Mouse (Mus musculus) natural killer cell, adult 2 months (primary cell): ENCODE data around the gene Etv6.

Source experiments
- DNase-seq, 2 experiments: peaks; one replicate each; pipeline ENCODE4 v3.0.0; 2022; ENCODE audit warnings: low spot score in 2 of 2

Gene Etv6

DNA sequence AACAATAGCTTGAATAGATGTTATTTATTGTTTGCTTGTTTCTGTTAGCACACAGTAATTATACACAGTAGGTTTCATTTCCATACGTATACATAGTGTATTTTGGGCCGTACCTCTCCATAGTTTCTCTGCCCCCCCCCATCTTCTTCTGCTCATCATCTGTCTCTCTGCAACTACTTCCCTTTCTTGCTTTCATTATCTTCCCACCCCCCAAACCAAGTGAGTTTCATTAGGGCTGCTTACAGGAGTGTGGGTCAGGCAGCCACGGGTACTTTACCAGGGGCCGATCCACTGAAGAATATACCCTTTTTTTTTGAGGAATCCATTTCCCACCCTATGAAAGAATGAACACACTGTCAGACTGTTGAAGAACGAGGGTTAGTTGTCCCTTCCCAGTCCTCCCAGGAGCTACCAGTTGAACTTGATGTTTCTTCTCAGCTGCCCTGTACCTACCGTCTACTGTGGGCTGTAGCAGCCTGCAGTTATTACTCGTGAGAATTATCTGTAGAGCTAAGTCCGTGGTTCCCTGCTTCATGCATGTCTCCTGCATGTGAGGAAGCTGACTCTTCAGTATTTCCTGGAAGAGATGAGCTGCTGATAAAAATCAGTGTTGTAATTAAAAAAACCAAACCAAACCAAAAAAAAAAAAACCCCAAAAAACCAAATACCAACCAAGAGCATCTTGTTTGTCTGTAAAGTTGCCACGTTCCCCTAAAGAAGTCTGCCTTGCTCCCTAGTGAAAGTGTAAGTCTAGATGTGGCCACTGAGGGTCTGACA lies 9.8 kb downstream of the Etv6 start:
- DNase-seq, result no peak

DNA sequence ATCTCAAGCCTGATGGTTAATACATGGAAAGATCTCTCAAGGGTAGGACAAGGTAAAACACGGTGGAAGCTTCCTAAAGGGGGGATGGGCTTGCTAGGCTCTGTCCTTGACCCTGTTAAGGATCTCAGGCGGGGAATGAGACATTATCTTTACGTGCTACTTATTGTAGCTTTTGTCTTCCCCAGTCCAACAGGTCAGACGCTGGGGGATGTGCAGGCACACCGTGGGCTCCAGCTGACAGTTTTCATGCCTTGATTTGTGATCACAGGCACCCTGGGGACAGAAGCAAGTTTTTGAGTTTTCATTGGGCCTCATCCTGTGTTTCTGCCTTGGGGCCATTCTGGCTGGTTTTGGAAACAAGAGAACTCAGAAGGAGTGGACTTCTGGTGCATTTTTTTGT lies 10.6 kb downstream of the Etv6 start:
- DNase-seq, result no peak

DNA sequence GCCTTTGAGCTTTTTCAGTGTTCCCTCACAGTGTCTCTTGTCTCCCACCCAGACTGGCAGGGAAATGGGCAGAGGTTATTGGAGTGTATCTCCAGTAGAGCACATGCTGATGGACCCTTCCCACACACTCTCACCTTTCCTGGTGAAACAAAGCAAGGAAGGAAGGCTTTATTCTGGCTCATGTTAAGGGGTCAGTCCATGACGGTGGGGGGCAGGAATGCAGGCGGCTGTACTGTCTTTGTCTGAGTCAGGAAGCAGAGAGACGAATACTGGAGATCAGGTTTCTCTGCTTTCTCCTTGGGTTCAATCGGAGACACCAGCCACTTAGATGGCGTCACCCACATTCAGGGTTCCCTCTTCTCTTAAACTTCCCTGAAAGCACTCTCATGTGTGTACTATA lies 11.7 kb downstream of the Etv6 start:
- DNase-seq, result no peak

DNA sequence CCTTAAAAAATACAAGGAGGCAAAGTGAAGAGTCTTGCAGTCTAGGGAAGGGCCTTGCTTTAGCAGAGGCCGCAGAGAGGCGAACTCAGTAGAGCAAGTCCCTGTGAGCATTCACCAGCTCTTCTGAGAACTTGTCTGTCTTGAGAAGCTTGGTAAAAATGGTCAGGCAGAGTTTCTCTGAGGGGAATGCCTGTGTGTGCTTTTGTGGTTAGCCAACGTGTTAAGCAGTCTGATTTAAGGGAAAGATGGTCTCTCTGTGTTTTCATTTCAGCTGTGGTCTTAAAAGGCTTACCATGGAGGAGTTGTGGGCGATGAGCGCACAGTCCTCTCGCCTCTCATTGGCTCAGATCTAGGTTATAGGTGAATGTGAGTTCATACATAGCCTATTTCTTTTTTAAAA lies 12.5 kb downstream of the Etv6 start:
- DNase-seq, result peak in 1 of 2 experiments; percentile 44

DNA sequence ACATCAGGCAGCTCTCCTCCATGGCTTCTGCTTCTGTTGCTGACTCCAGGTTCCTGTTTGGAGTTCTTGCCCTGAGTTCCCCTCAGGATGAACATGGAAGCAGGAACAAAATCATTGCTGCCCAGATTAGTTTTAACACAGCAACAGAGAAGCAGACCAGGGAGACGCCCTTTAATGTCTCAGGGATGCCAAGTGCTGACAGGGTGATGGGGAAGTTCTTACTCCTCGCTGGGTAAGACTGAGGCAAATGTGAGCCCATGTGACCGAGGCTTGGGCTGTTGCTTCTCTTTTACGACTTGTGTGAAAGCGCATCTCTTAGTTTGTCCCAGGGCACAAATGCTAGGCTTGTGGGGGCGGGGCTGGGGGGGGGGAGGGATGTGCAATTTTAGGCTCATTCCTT lies 13.5 kb downstream of the Etv6 start:
- no peak for DNase-seq

DNA sequence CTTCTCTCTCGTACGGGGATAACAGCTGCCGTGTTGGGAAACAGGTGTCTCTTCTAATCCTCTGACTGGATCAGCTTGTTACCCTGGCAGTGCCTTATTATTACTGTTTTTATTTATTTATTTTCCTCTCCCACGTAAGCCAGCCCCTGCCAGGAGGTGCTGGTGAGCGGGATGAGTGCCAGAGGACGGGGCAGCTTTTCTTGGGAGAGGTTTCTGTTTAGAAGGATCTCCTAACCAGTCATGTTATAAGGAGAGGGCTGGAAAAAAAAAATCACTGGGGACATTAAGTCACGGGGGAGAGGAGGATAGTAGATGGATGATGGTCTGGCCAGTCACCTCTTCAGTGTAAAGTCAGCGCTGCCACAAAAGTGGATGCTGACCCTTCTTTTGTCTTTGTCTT lies 15.0 kb downstream of the Etv6 start:
- DNase-seq, result no peak

DNA sequence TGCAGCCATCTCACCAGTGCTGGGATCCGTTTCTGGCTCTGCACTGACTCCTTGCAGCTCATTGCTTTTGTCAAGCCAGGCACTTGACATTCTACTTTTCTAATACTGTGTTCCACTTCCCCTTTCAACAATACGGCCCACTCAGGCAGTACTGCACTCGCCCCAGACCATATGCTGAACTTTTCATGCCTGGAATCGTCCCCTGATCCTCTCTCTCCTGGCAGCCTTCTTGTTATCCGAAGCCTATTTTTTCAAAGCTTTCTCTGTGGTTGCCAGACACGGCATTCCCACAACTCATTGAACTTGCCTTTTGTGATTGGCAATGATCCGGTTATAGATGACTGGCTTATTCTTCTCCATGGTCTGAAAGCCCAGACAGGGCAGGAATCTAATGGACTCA lies 16.4 kb downstream of the Etv6 start:
- DNase-seq, result no peak

DNA sequence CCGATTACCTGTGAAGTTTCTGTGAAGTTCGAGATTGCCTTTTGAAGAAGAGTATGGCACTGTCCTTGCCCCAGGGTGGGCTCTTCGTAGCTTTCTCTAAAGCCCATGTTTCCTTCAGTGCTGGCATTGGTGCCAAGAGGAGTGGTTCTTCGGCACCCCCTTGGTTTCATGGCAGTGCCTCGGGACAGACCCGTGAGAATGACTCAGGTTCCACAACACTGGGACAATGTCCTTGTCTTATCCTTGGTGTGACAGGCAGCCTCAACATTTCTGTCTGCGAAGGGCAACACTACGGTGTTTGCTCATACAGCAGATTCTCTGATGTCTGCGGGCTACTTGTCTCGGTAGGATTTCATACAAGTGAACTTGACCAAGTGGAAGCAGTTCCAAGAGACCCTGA lies 17.6 kb downstream of the Etv6 start:
- no peak for DNase-seq

DNA sequence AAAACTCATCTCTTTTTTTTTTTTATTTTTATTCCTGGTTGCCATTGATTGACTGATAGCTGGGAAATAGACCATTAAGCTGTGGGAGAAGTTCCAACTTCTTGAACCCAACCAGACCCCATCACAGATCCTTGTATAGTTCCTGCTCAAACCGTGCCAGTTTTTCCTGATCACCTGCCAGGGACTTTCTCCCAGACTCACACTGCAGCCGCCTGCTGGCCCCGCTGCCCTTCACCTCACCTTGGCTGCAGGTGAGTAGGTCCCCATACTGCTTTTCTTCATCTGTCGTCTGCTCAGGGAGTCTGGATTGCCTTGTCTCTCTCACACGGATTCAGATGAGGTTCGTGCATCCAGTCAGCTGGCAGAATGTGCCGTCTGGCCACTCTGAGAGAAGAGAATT lies 18.1 kb downstream of the Etv6 start:
- no peak for DNase-seq

DNA sequence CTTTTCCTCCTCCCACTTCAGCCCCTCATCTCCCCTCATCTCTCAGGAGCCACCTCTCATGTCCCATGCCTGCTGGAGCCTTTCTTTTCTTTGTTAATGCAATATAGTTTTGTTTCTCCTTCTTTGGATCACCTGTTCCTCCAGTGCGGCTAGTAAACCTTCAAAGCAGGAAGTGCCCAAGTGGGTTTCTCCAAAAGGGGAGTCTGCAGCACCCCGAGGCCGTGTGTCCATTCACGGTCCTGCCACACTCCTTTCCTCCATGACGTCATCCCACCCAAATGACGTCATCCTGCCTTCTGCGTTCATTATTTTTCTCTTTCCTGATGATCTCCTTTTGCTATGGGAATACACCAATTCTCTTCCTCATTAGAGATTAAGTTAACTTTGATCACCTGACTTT lies 20.1 kb downstream of the Etv6 start:
- DNase-seq, result no peak

DNA sequence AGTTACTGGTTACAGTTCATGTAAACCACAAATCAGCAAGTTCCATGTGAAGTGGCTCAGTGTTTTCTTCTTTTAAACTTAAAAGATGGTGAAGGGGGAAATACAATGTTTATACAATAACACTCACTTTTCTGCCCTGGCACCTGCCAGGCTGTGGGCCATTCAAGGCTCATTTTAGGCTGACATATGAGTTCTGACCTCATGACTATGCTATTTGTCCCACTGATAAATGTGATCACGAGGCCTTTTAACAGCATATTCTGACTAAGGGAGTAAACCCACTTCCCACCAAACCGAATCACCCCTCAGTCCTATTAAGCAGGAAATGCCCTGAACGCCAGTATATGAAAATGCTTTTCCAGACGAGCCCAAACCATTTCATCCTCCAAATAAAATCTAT lies 23.0 kb downstream of the Etv6 start:
- DNase-seq, result no peak

DNA sequence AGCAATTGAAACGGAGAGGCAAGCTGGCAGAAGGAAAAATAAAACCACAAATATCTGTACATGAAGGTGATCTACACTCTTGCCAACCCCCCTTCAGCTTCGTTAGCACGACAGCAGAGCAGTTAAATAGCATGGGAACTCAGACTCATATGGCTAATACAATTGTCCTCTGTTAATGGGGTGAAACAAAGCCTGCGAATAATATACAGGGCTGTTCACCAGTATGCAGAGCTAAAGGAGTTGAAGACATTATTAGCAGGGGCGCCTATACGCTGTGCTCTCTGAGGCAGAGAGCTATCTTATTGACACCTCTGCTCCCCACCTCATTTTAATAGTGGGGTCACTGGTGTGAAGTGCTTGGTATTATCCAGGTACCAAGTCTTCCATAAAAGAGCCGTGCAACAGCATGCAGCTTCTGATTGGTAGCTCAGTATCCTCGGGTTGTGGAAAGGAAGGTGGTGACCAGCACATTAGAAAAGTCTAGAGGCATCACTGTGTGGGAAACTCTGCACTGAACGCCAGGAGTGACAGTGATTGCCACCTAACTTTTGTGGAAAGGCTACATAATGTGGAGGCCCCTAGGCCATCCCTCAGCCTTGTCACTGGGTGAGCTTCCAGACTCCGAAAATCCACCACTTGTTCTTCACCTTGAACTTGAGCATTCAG lies 23.5 kb downstream of the Etv6 start:
- DNase-seq, result no peak

DNA sequence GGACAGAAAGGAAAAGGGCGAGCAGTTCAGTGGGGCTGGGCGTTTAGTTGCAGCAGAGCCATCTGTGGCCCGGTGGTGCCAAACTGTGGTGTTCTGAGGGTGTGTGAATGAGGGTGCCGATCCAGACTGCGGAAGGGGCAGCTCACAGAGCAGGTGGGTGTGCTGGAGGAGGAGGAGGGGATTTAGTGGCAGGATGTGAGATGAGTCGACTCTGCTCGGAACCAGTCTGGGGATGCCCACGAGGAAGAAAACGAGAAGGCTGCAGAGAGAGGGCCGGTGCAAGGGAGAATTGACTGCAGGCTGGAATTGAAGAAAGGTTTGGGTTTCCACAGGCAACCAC lies 24.0 kb downstream of the Etv6 start:
- no peak for DNase-seq

DNA sequence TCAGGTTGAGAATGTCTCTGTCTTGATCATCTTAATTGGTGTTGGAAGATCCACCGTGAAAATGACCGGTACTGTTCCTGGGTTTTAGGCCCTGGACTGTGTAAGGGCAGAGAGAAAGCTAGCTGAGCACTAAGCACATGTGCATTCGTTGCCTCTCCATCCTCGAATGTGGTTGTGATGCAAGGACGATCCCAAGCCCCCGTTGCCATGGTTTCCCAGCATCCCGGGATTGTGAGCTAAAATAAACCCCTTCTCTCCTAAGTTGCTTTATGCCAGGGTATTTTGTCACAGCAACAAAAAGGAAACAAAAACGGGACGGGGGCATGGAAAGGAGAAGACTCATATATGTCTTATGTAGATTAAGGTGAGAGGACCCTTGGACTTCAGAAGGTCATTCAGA lies 24.5 kb downstream of the Etv6 start:
- no peak for DNase-seq

DNA sequence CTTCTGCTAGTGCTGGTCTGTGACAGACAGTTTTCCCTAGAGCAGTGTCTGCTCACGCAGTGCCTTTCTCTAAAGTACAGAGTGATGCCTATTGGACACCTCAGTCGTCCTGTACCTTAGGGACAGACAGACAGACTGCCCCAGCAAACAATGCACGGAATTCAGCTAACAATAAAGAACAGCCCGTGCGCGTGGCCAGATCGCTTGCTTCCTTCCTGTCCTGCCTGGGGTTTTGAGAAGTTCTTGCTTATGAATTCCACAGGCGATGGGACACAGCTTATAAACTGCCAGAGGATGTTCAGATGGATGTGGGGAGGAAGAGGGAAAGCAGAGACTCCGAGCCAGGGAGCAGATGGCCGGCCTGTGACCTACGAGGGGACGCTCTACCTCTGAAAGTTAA lies 25.3 kb downstream of the Etv6 start:
- DNase-seq, result no peak

DNA sequence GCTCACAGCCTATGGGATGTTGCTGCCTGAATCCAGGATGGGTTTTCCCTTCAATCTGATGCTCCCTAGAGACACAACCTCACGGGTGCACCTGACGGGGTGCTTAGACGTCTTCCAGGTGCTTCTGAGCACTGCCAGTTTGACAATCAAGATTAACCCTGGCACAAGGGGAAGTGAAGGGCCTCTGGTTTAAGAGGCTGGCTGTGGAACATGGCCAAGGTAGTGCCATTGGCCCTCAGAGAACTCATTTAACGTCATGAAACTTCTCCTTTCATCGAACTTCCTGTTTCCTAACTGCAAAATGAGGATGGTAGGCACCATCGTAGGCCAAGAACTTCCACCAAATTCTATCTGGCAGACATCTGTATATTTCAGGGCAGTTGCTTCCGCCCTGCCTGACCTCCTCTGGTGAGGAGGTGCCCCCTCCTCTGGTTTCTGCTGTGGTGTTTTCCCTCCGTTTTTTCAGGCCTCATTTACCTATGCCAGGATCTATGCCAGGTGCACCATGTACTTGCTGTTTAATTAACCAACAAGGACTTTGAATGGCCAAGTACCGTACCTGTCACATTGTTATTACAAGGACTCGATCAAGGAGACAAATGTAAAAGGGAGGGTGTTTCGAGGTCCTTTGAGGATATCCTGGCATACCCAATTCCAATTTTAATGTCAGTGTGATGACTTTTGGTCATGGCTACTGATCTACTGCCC lies 29.7 kb downstream of the Etv6 start:
- DNase-seq, result peak in 1 of 2 experiments; percentile 31

DNA sequence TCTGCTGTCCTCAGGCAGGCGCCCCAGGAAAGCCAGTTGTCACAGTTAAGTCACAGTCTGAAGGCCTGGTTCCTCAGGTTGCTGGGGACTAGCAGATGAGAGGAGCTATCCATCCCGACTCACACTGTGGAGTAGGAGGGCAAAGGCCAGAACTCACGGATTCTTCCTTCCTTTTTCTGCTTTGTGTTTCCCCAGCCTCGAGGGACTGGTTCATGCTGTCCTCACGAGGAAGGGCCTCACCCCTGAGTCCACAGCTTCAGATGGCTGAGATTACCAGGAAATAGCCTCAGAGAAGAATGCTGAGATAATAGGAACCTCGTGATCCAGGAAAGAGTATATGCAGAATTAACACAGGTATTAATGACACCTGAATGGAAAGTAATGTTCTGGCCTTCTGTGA lies 30.6 kb downstream of the Etv6 start:
- DNase-seq, result no peak

DNA sequence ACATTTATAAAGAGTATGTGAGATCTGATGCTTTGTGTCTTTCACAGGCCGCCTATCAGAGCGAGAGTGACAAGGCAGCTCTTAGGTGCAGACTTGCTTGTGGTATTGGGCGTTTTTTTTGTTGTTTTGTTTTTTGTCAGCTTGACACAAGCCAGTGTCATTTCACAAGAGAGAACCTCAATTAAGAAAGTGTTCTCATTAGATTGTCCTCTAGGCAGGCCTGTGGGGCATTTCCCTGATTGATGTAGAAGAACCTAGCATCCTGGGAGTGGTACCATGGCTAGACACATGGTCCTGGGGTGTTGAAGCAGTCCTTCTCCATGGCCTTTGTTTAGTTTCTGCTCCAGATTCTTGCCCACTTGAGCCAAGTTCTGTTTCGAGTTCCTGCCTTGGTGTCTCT lies 31.5 kb downstream of the Etv6 start:
- DNase-seq, result peak in 1 of 2 experiments; percentile 32

DNA sequence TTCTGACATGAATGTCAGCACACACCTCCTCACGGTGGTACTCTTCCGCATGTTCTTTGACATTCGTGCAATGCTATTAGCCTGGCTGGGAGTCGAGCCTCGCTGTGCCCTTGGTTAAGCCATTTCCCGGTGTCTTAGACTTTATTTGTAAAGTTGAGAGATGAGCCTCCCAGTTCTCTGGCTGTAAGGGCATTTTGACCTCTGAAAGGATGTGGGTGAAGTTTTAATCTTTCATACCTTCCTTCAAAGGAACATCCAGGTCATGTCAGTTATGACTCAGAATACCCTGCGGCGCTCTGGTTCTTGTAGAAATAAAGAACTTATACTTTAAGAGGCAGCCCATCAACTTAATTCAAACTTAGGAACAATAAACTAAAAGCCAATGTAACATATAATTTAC lies 32.0 kb downstream of the Etv6 start:
- peak in 1 of 2 experiments; percentile 34 for DNase-seq

DNA sequence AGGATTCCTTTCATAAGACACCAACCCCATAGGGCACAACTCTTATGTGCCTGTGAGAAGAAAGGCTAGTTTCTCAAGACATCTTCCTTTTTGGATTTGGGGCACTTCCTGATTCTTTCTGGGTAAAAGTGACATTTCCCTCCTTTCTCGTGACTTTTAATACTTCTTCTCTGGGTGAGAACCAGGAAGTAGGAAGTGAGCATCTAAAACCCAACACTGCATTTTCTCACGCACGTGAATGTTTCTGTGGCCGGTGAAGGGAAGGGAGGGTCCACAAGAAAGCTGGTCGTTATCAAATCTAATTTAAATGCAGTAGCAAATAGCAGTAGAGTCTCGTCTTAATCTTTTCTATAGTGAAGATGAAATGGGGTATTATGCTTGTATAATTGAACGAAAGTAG lies 36.9 kb downstream of the Etv6 start:
- no peak for DNase-seq

DNA sequence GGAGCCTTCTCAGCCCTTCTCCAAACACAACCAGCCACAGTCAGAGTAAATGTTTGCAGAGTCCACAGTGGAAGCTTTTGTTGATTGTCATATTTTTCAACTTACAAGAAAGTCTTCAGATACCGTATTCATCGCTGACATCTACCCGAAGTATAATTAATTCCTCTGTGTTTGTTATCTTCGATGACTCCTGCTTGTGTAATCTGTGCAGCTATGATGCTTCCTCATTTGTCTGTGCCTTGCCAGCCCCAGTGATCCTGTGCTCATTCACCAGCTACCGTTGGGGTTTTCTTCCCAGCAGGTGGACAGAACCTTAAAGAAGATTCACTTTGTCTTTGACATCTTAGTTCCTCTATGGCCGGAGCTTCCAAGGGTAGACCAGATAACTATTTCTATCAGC lies 37.4 kb downstream of the Etv6 start:
- no peak for DNase-seq

DNA sequence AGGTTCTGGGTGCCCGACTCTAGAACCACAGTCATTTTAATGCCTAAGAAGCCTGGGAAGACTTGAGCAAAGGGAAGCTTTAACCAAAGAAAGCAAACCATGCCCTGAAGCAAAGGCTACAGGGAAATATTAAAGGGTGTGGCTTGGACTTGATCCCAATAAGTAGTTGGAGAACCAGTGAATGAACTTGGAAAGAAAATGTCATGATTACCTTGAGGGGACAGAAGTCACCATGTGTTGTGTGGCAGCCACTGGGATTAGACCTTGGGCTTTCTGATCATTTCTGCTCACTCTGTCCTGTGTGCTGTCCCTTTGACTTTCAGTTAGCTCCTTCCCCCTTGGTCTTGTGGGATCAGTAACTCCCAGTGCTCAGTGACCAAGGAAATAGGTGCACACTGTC lies 38.9 kb downstream of the Etv6 start:
- DNase-seq, result no peak

DNA sequence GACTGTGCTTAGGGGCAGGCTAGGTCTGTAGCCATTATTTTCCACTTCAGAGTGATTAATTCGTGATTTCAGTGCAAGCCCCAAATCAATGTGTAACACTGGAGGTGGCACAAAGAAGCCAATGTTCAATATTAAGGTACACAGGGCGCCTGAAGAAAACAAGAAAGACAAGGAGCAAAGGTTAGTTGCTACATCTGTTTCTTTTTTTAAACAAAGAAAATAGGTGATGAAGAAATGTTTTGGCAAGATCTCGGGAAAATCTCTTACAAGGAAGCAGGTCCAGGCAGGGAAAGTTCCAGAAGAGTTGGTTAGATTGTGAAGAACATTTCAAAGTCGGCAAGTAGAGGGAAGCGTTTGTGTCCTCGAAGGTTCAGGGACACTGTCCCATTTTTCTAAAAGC lies 39.5 kb downstream of the Etv6 start:
- no peak for DNase-seq
